Mouse (Mus musculus): ENCODE data around the gene Hic1.
"Not testable (repeated sequence)": the region's sequence is repeated elsewhere in the genome, so short reads cannot be mapped to it uniquely, and the experiment has no call there.

The Hic1 gene

DNA sequence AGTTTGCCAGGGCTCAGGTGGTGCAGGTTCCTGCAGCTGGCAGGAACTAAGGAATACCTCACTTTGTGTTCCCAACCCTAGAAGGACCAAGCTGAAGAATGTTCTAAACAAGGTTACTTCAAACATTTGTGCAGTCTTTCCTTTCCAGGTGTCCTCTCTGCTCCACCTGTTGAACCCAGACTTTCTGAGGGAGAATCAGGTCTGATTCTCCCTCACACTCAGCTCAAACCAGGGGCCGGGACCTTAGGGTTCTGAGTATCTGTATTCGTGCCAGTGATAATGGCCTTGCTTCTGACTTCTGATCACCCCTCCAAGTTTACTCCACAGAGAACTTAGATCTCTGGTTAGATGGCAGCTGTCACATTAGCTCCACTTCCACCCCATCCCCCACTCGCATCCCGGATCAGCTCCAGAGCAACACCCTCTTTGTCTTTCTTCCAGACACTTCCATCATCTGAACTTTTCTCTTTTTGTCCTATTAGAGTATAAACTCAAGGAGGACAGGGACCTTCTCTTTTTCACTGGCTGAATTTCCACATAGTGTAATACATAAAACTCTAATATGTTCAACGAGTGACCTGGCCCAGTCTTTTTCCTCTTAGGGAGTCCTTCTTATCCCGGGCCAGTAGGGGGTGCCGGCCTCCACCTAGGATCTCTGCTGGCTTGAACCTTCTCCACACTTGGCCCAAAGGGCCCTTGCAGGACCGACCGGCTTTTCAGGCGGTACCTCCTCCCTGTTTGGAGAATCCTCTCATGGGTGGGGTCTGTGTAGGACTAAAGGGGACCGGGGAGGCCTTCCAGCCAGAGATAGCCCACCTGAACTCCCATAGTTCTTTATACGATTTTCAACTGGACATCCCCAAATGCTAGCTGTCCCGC, 23.3 kb upstream of the Hic1 start:
- peak; percentile 68 to 76 for DNase-seq (ENCODE audit: low spot score in 2 of 2)

GRCm38 (mm10) chr11:75191841-75192240, 22.5 kb upstream of the Hic1 start:
- no peak for DNase-seq (ENCODE audit: low spot score in 2 of 2)

DNA sequence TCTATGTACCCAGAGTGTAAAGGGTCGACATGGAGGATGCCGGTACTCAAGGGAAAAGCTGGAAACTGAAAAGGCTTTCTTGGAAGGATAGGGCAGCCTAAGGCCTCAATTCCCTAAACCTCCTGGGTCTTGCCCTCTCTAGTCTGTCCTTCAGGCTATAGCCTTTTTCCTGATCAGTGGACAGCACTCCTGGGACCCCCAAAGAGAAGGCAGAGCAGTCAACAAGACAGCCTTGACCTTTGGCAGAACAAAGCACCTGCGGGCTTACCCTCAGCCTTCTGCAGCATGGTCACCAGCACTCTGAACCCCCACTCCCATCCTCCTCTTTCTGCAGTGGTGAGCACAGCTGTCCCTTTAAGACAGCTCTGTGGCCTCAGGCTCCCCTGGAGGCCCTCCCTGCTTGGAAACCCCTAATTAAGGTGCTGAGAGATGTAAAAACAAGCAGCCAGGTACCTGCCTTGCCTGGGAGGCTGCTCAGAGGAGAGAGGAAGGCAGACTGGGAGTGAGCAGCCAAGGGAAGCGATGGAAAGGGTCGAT, 21.7 kb upstream of the Hic1 start, which contains the start of gene Dph1:
TSS of gene Dph1 (minus strand) at position 337 of the 537 bp plus-strand sequence.
- no peak for DNase-seq (ENCODE audit: low spot score in 2 of 2)

DNA sequence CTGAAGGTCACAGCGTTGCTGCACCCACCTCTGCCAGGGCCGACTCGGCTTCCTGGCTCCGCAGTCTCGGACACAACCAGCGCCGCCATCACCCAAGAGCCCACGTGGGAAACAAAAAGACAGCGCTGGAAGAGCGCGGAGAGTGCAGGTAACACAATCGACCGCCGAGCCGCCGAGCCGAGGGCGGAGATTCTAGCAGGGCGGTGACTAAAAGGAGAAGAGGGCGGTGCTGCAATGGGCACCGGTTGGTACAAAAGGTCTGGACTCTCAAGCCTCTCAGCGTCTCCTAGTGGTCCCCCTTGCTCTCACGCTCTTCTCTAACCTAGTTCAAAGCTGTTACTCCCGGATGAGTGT, 21.0 kb upstream of the Hic1 start:
- DNase-seq (ENCODE audit: low spot score in 2 of 2): peak; percentile 70 to 82

DNA sequence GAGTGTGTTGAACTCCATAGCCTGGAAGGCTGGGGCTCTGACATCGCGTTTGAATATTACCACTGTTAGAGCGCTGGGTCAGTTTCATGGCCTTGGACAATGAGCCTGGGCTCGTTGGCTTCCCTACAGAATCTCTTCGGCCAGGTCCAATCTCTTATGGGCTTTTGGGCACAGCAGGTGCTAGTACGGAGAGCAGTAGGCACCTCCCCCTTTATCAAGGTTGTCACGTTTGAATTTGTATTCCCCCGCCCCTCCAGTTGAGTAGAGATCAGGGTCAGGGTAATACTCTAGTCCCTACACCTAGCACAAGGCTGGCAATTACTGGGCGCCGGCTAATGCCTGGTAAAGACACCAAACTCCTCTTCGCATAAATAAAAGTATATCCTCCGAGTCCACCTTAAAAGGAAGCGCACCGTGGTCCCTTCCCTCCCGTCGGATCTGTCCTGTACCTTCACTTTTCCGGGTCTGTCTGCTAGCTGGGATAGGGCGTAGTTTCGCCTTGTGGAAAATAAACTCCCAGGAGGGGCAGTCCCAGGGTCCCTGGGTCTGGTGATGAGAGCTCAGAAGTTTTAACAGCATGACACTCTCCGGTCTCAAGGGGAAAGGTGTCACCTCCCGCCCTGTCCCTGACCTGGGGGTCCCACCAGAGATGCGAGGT, 20.5 kb upstream of the Hic1 start:
- DNase-seq (ENCODE audit: low spot score in 2 of 2): no peak

GRCm38 (mm10) chr11:75184986-75185385, 15.7 kb upstream of the Hic1 start:
- DNase-seq (ENCODE audit: low spot score in 2 of 2): peak in 1 of 2 experiments; percentile 50

DNA sequence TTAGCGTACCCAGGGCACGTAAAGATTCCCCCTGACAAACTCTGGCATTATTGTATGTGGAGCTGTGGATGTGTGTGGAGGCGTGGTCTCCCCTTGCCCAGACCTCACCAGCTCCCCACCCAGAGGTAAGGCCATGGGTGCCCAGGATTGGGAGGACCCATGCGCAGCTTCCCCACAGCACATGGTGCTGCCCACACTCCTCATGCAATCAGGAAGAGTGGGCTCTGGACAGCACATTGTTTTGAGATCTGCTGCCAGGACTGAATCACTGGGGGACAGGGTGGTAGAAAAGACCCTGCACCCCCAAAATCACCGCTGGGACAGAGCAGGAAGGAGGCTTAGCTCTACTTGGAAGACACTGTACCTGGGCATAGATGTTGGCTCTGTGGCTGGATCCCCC, 15.3 kb upstream of the Hic1 start:
- no peak for DNase-seq (ENCODE audit: low spot score in 2 of 2)

DNA sequence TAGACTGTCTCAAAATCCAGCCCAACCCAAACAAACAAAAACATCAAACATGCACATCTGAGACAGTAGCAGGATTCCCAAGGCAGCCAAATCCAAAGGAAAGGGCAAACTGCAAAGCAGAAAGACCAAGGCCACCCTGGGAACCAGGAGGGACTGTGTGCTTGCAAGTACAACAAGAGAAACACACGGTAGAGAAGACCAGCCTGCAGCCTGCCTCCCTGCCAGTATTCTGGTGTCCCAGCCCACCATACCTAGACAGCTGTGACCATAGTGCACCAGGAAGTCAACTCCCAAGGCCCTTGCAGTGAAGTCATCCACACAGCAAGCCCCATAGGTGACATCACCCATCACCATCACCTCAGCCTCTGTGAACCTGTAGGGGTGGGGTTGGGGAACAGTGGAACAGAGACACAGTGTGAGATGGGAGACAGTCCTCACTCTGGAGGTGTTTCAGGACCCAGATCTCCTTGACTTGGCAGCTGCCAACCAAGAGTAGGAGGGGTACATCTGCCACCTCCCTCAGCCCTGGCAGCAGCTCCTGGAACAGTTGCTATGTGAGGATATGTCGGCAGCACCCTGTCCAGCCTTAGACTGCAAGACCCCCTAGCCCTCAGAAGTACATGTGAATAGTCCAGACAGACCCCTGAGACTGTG, 14.7 kb upstream of the Hic1 start:
- DNase-seq (ENCODE audit: low spot score in 2 of 2): no peak

GRCm38 (mm10) chr11:75178672-75179208, 9.4 kb upstream of the Hic1 start, which contains the start of gene Ovca2:
TSS of gene Ovca2 (minus strand) at chr11:75178835.
- DNase-seq (ENCODE audit: low spot score in 2 of 2): peak; percentile 92 to 94

- DNase-seq (ENCODE audit: low spot score in 2 of 2): no peak
Measured at GRCm38 (mm10) chr11:75178011-75178410, 8.7 kb upstream of the Hic1 start.

DNA sequence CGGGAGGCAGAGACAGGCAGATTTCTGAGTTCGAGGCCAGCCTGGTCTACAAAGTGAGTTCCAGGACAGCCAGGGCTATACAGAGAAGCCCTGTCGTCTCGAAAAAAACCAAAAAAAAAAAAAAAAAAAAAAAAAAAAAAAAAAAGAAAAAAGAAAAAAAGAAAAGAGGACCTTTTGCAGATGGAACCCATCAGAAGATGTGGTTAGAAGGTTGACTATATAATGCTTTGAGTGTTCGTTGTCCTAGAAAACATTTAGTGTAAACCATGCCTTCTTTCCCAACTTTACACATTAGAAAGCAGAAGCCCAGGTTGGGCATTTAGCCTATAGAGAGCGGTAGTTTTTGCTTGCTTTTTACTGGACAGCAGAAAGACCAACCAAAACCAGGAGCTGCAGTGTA, 5.3 kb upstream of the Hic1 start:
- DNase-seq (ENCODE audit: low spot score in 2 of 2): not testable (repeated sequence)

GRCm38 (mm10) chr11:75173799-75174165, 4.5 kb upstream of the Hic1 start:
- DNase-seq (ENCODE audit: low spot score in 2 of 2): no peak

DNA sequence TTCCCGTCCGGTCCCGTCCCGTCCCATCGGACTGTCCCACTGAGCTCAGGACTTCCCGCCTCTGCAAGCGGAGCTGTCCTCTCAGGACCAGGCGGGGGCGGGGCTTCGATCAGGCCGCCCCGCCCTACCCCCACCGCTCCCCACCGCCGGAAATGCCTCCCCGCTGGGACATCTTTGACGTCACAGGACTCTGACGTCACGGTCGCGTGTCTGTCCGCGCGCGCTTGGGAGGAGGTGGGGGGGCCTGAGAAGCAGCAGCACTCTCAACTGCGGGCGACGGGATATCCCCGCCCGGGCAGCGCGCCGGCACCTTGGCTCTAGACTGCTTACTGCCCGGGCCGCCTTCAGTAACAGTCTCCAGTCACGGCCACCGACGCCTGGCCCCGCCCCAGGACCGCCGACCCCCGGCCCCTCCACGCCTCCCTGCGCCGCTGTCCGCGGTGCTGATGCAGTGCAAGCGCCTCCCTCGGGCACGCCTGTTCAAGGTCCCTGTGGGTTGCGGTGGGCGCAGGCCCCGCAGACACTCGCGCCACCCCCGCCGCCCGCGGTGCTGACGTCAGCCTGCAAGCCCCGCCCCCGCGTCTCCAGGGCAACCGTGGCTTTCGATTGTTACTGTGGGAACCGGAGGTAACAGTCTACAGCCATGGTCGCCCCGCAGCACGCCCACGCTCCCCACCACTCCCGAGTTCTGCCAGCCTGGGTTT, 3.9 kb upstream of the Hic1 start:
- peak; percentile 99 to 100 for DNase-seq (ENCODE audit: low spot score in 2 of 2)

GRCm38 (mm10) chr11:75172151-75173094, 3.1 kb upstream of the Hic1 start:
- peak in 1 of 2 experiments; percentile 44 for DNase-seq (ENCODE audit: low spot score in 2 of 2)

- DNase-seq (ENCODE audit: low spot score in 2 of 2): no peak
Measured at GRCm38 (mm10) chr11:75171186-75171865, 2.0 kb upstream of the Hic1 start.

GRCm38 (mm10) chr11:75170136-75170751, 925 bp upstream of the Hic1 start:
- DNase-seq (ENCODE audit: low spot score in 2 of 2): peak; percentile 91

- DNase-seq (ENCODE audit: low spot score in 2 of 2): peak; percentile 74 to 85
Measured at GRCm38 (mm10) chr11:75168590-75169361, 543 bp downstream of the Hic1 start.

Measured in natural killer cell, adult 2 months (primary cell).